Mouse (Mus musculus) gastrocnemius, postnatal 4 days (tissue): Measurements from ENCODE around the gene Cul4a. TPM values are rescaled to one million over a fixed set of nuclear protein-coding genes. Genes with fewer than 3 reads are reported as not detected.
A peak's percentile ranks its signal among the peaks of the same experiment; 100 is the strongest.

Source experiments
- DNase-seq, 2 experiments: peaks; one replicate each; pipeline ENCODE4 v3.0.0; 2021 to 2022; ENCODE audit warnings: low spot score in 2 of 2, mixed read lengths in 2 of 2
- microRNA-seq: library from miRNA; unstranded; fragments of <30 nt; microRNA quantifications from one replicate; pipeline ENCODE4 v1.2.0, GENCODE M21; 2021
- total RNA-seq, 2 experiments: library from RNA; stranded (reverse); gene quantifications; 2 replicates each; pipeline ENCODE4 v1.2.3; 2021

The Cul4a gene
- total RNA-seq, 2 experiments from 2014 or later = 99.9 to 112 TPM

DNA sequence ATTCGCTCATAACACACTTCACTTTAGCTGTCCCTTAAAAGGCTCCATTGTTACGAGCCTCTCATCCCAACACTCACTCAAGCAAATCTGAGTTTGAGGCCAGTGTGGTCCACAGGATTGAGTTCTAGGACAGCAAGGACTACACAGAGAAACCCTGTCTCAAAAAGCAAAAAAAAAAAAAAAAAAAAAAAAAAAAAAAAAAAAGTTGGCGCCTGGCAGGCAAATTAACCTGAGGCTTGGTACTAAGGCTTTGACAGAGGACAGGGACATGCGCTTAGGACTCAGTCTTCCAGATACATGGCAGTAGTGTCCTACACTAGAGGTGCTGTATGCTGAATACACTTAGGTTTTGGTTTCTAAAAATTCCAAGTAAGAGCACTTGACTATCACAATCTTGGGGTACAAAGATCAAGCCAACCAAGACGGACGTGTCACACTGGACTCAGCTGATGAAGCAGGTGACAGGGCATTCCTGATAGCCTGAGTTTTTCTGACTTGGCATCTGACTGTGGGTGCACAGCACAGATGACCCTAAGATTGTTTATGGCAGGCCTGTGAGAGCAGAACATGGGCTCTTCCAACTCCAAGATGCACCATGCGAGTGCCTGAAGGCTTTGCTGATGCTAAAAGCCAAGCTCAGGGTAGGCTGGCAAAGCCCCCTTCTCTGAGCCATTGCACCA lies 71.9 kb downstream of the Cul4a start:
- DNase-seq = no peak

DNA sequence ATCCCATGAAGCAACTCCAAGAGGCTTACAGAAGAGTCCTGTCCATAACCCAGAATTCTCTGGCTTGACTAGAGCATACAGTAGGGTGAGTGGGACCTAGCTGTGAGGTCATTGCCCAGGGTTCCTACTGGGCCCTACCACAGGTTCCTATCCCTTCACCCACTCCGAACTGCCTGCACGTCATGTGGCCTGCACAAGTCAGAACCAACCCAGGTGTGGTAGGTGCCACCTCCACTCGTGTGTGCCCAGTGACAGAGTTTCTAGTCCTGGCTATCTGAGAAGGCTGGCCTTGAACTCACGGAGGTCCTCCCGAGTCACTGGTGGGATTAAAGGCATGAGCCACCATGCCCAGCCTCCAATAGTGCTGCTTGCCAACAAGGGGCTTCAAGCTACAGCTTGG lies 72.7 kb downstream of the Cul4a start:
- DNase-seq = no peak

DNA sequence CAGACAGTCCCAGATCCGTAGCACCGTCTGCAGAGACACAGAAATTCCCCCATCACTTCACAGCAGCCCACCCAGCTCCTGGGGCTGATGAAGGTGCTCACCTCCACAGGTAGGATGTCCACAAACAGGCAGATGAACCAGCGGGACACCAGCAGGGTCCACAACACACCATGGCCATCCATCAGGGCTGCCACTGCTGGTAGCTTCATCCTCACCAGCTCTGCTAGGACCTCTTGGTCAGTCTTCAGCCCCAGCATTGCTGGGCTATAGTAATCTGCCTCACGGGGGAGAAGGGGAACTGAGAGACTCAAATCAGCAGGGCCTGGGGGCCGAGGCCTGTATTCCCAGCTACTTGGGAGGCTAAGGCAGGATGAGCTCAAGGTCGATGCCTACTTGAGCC lies 74.1 kb downstream of the Cul4a start:
- DNase-seq = no peak

DNA sequence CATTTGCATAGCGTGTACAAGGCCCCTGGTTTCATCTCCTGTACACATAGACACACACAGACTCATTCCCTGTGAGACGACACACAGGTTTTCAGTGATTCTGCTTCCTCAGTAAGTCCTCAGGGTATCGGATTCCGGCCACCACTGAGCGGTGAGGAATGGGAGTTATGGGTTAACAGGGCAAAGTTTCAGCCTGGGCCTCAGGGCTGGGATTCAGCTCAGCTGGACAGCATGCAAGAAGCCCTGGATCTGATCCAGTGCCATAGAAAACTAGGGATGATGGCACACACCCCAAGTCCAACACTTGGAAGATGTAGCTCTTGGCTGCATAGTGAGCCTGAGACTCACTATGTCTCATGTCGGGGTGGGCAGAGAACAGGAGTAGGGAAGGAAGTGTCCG lies 74.5 kb downstream of the Cul4a start:
- DNase-seq = no peak

DNA sequence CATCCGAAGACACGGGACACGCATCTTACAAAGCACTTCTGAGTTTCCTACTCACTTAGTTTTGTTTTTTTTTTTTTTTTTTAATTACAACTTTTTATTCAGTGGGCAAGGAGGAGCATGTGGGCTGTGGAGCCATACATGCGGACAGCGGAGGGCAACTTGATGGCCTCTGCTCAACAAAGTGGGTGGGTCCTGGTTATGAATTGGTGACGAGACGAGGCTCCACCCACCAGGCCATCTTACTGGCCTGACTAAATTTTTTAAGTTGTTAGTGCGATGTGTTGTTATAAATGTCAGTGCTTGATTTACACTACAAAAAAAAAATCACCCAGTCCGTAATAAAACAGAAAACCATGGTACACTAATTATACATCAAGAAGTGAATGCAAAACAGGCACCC lies 75.0 kb downstream of the Cul4a start:
- no peak for DNase-seq

DNA sequence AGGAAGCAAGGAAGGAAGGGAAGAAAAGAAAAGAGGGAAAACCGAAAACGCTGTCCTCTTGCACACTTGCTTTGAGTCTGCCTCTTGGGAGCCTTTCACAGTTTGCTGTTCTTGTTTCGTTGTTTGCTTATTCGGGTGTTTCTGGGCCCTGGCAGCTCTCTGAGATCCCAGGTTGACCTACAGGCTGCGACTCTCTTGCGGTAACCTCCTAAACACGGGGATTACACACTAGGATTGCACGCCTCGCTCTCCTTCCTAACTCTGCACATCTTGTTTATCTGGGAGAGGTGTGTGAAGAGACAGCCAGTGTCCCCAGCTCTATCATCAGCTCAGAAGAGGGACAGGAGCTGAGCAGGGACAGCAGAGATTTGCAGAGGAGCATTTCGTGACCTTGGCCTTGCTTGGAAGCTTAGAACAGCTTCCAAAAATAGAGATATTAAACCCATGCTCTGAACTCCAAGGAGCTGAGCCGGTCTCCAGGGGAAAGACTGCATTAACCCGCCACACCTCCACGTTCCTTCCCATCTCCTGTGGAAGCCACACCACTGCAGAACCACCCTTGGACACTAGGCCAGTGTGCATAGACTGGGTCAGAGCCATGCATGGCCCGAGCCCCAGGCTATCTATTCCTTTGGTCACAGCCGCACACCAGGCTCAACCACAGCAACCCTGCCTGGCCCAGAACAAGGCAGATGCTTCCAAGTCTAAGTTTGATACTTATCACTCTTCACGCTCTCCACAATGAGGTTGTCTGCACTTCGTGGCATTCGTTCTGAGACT lies 75.7 kb downstream of the Cul4a start:
- no peak for DNase-seq

DNA sequence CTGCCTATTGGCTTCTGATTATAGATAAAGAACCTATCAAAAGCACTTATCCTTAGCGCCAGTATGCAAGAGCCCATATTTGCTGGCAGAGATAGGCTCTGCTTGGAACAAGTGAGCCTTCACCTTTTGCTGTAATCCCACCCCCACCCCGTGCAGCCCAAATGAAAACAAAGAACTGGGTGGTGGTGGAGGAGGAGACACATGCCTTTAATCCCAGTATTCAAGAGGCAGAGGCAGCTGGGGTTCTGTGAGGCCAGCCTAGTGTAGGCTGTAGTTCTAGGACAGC lies 76.2 kb downstream of the Cul4a start:
- no peak for DNase-seq

DNA sequence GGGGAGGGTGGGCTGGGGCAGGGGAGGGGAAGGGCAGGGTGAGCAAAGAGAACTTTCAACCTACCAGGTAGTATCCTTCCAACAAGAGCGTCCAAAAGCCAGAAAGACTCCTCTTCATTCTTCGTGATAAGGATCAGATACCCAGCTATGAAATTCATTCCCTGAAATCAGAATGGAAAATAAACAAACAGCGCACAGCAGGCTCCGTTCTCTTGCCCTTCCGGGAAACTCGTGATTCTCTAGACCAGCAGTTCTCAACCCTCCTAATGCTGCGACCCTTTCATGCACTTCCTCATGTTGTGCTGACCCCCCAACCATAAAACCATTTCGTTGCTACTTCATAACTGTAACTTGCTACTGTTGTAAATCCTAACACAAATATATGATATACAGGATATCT lies 81.4 kb downstream of the Cul4a start:
- DNase-seq = no peak

DNA sequence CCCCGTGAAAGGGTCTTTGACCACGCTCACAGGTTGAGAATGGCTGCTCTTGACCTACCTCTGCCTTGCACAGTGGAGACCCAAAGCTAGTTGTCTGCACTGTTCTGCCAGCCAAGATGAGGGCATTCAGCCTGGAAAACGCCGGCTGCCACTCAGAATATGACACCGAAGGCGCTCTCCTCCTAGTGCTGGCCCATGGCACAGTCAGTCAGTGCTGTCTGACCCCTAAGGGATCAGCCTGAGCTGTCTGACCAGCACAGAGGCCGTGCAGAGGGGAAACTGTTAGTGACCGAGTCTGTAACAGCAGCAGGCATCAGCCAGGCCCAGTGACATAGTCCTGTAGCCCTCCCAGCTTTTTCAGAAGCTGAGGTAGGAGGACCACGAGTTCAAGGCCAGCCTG lies 81.8 kb downstream of the Cul4a start:
- DNase-seq = no peak

DNA sequence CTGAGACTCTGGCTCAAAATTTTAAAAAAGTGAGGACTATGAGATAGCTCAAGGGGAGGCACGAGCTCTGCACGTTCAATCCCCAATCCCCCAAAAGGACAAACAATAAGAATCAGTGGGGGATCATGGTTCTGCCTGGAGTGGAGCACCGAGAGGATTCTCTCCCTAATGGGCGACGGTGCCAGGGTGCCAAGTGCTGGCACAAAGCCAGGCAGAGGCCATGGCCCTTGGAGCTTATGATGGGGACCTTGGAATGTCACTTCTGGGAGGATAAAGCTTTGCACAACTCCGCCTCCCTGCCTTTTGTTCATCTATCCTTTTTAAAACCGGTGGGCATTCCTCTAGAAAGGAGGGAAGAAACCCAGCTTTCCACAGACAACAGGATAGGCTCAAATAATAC lies 82.2 kb downstream of the Cul4a start:
- no peak for DNase-seq

DNA sequence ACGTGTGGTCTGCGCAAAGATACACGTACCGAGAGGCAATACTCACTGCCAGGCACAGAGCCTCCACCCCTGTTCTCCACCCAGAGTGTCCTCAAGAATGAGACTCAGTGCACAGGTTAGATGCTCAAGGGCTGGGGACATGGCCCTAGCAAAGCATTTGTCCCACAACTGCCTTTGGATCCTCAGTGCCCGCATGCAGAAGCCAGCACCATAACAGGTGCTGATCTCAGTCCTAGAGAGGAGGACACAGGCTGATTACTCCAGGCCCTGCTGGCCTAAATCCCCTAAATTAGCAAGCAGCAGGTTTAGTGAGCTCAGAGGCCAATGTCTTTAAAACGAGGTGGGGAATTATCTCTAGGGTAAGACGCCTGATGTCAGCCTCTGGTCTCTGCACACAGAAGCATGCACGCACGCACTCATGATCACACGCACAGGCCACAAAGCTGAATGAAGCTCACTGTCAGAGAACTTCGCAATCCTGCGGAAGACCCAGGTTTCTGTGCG lies 82.7 kb downstream of the Cul4a start:
- no peak for DNase-seq

DNA sequence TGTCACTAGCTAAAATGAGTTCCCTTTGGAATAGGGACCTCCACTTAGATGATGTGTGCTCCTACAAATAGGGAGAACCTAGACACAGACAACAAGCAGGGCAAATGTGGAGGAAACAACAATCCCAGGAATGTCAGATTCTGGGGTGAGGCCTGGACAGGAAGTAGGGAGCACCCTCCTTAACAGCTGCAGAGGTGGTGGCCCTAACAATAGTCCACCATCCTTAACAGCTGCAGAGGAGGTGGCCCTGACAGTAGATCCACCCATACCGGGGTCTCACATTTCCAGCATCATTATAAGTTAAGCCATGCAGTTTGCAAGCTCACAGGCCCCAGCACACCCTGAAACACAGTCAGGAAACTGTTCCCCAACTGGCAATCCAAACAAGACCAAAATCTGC lies 83.4 kb downstream of the Cul4a start:
- DNase-seq = no peak

DNA sequence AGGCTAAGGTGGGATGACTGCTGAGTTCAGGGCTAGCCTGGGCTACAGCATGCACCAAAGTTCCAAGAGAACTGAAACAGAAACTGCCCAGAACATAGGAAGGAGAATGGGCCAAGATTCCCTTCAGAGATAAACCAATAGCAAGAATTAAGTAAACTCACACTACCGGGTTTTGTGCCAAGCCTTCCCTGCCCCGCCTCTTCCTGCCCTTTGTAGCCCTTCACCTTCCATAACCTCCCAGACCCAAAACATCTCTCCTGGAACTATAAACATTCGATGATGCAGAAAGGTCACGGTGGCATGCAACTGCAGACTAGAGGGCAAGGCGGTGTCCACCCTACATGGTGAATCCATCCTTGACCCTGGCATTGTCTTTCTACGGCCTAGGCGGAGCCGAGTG lies 84.8 kb downstream of the Cul4a start:
- no peak for DNase-seq

DNA sequence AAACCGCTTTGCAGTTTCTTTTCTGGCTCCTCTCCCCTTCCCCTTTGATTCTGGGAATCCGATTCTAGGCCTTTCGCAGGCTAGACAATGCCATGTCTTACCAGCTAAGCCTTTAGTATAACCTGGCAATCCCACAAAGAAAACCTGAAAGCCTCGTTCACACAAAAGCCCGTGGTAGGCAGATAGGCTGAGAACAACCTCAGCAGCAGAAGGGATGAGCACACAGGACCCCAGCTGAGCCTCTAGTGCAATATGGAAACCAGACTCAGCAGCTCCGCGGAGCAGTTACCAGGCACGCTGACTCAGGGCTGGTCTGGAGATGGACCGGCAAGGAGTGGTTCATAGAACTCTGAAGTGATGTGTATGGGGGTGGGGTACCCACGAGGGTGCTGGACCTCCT lies 89.4 kb downstream of the Cul4a start:
- DNase-seq = no peak

DNA sequence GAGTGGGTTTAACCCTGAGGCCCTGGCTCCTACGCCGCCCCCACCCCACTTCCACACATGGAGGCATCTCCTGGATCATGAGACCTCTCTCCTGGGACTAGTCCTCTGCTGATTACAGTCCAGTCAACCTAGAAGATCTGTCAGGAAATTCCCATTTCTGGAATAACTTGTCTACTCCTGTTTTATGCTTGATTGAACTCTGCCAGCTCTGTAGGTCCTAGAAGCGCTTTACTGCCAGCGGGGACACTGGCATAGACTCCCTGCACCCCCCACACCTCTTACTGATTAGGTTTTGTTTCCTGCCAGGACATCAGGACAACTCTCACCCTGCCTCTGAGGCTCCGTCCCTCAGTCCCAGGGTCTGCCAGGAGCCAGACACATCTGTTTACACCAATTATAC lies 92.1 kb downstream of the Cul4a start:
- no peak for DNase-seq

Small RNAs within 50 kb of the gene (microRNA-seq; reads per million reads assigned to microRNA genes)
- gene Mir1968 = 3.8 reads per million, percentile 13 among the genes with 10 or more reads in this experiment
- gene Mir7065 = not detected

Other genes starting within 250 kb of the Cul4a start
- gene Mcf2l, start 231.8 kb upstream of the Cul4a start, total RNA-seq = 10 to 100 TPM; 36.0 to 42.4 TPM
- gene F7, start 79.6 kb upstream of the Cul4a start, total RNA-seq = under 1 TPM in 1 of 2 experiments, not detected in 1; 0.18 TPM
- 1 to 10 TPM in 1 of 2 experiments, not detected in 1; 1.7 TPM for gene F10, start 68.3 kb upstream of the Cul4a start, total RNA-seq
- under 1 TPM; 0.12 to 0.49 TPM for gene Proz, start 44.7 kb upstream of the Cul4a start, total RNA-seq
- gene Pcid2, start 162 bp upstream of the Cul4a start, total RNA-seq = 10 to 100 TPM; 13.9 to 15.9 TPM
- gene Lamp1, start 53.5 kb downstream of the Cul4a start, total RNA-seq = 100 to 1,000 TPM; 265 to 276 TPM
- gene Grtp1, start 95.0 kb downstream of the Cul4a start, total RNA-seq = 10 to 100 TPM in 1 of 2 experiments, 1 to 10 TPM in 1; 8.2 to 10.6 TPM
- gene Adprhl1, start 148.5 kb downstream of the Cul4a start, total RNA-seq = 10 to 100 TPM; 78.0 to 80.2 TPM
- 10 to 100 TPM; 28.5 to 29.2 TPM for gene Dcun1d2, start 182.5 kb downstream of the Cul4a start, total RNA-seq
- gene Tmco3, start 182.6 kb downstream of the Cul4a start, total RNA-seq = 10 to 100 TPM; 21.7 to 22.6 TPM
- gene Tfdp1, start 233.1 kb downstream of the Cul4a start, total RNA-seq = 10 to 100 TPM; 75.5 to 81.2 TPM